Mouse (Mus musculus) midbrain, embryonic 13.5 days (tissue): ENCODE data around the gene Efcab5. TPM values are rescaled to one million over a fixed set of nuclear protein-coding genes. Genes with fewer than 3 reads are reported as not detected.
A peak's percentile ranks its signal among the peaks of the same experiment; 100 is the strongest.
"Not testable (repeated sequence)": the region's sequence is repeated elsewhere in the genome, so short reads cannot be mapped to it uniquely, and the experiment has no call there.

ENCODE experiments used
- ATAC-seq: fragments of 200-750 bp; cut with Nextera tagmentation; 2 replicates; pipeline ENCODE4 v1.8.0; 2017; ENCODE audit warnings: mild to moderate bottlenecking, moderate TSS enrichment, moderate library complexity
- H3K27ac ChIP-seq: fragments of 300-500 bp; sonication (generic); 2 replicates; pipeline ENCODE4 v1.5.1; 2015; ENCODE audit warnings: inconsistent platforms, mild to moderate bottlenecking, moderate library complexity
- H3K27me3 ChIP-seq: fragments of 300-500 bp; sonication (generic); 2 replicates; pipeline ENCODE4 v1.6.1; 2015; ENCODE audit warnings: mild to moderate bottlenecking, inconsistent platforms
- H3K36me3 ChIP-seq: fragments of 300-500 bp; sonication (generic); 2 replicates; pipeline ENCODE4 v1.6.1; 2015; ENCODE audit warnings: mild to moderate bottlenecking, inconsistent platforms
- H3K4me1 ChIP-seq: fragments of 300-500 bp; sonication (generic); replicated peaks from 2 replicates; pipeline ENCODE4 v1.6.1; 2015; ENCODE audit warnings: inconsistent platforms
- H3K4me2 ChIP-seq: fragments of 300-500 bp; sonication (generic); replicated peaks from 2 replicates; pipeline ENCODE4 v1.6.1; 2015; ENCODE audit warnings: moderate library complexity, mild to moderate bottlenecking, inconsistent platforms
- H3K4me3 ChIP-seq: fragments of 300-500 bp; sonication (generic); replicated peaks from 2 replicates; pipeline ENCODE4 v1.5.1; 2015; ENCODE audit warnings: mild to moderate bottlenecking, inconsistent platforms
- H3K9ac ChIP-seq: fragments of 300-500 bp; sonication (generic); replicated peaks from 2 replicates; pipeline ENCODE4 v1.6.1; 2015; ENCODE audit warnings: mild to moderate bottlenecking, inconsistent platforms
- H3K9me3 ChIP-seq: fragments of 300-500 bp; sonication (generic); 2 replicates; pipeline ENCODE4 v1.6.1; 2016; ENCODE audit warnings: mild to moderate bottlenecking, inconsistent platforms
- WGBS: fragments of 180-500 bp; shearing (Covaris S2); methylation state at CpG from one replicate; pipeline ENCODE4 v1.1.7; 2015; 5-methylcytosine and 5-hydroxymethylcytosine counted together
- polyA plus RNA-seq: library from polyadenylated mRNA; unstranded; fragments of >200 nt; fragmentation: Nextera tagmentation; extraction: Ambion mirVana; gene quantifications from 2 replicates; pipeline ENCODE4 v1.2.1, GENCODE M21; 2015

Gene Efcab5
- polyA plus RNA-seq, 1 experiment from 2014 or later, result 0.73 TPM

- no peak overlapping the region for H3K9ac ChIP-seq
- 61% methylated on average over 3 of the region's 3 CpGs for WGBS
- H3K9me3 ChIP-seq, result no peaks in the 10 kb centered on the region
- H3K27ac ChIP-seq, result no peak overlapping the region
- no peak overlapping the region for H3K4me3 ChIP-seq
- ATAC-seq, result no peak
- no peaks in the 10 kb centered on the region for H3K27me3 ChIP-seq
- no peaks in the 10 kb centered on the region for H3K4me1 ChIP-seq
- H3K4me2 ChIP-seq, result no peak overlapping the region
- no peaks in the 10 kb centered on the region for H3K36me3 ChIP-seq
Measured at GRCm38 (mm10) chr11:77132580-77132979, 56.2 kb downstream of the Efcab5 start.

- ATAC-seq, result no peak
- no peaks in the 10 kb centered on the region for H3K4me1 ChIP-seq
Measured at GRCm38 (mm10) chr11:77128562-77128961, 60.2 kb downstream of the Efcab5 start.

GRCm38 (mm10) chr11:77111141-77111540, 77.6 kb downstream of the Efcab5 start:
- no peaks in the 10 kb centered on the region for H3K36me3 ChIP-seq
- no peak overlapping the region for H3K27ac ChIP-seq
- H3K9ac ChIP-seq, result no peak overlapping the region
- no peaks in the 10 kb centered on the region for H3K27me3 ChIP-seq
- no peak overlapping the region for H3K4me3 ChIP-seq
- no peak for ATAC-seq
- H3K4me1 ChIP-seq, result no peaks in the 10 kb centered on the region
- H3K9me3 ChIP-seq, result no peaks in the 10 kb centered on the region
- WGBS, result 91% methylated on average over 6 of the region's 6 CpGs
- H3K4me2 ChIP-seq, result no peak overlapping the region

More at GRCm38 (mm10) chr11:77128562-77128961, 60.2 kb downstream of the Efcab5 start:
- H3K27me3 ChIP-seq, result no peaks in the 10 kb centered on the region
- H3K4me3 ChIP-seq, result no peak overlapping the region
- no peak overlapping the region for H3K27ac ChIP-seq
- WGBS, result 88% methylated on average over 3 of the region's 3 CpGs
- H3K9ac ChIP-seq, result no peak overlapping the region
- no peaks in the 10 kb centered on the region for H3K9me3 ChIP-seq
- H3K4me2 ChIP-seq, result no peak overlapping the region
- H3K36me3 ChIP-seq, result no peaks in the 10 kb centered on the region

- Histone ChIP-seq H3K4me1 (no peaks in the 10 kb centered on the region), H3K27me3 (no peaks in the 10 kb centered on the region), H3K27ac (no peak overlapping the region), H3K4me2 (no peak overlapping the region), H3K36me3 (no peaks in the 10 kb centered on the region), H3K9ac (no peak overlapping the region), H3K4me3 (no peak overlapping the region), H3K9me3 (no peaks in the 10 kb centered on the region)
- ATAC-seq, result no peak
- WGBS, result 89% methylated on average over 6 of the region's 6 CpGs
Measured at GRCm38 (mm10) chr11:77108442-77108841, 80.3 kb downstream of the Efcab5 start.

DNA sequence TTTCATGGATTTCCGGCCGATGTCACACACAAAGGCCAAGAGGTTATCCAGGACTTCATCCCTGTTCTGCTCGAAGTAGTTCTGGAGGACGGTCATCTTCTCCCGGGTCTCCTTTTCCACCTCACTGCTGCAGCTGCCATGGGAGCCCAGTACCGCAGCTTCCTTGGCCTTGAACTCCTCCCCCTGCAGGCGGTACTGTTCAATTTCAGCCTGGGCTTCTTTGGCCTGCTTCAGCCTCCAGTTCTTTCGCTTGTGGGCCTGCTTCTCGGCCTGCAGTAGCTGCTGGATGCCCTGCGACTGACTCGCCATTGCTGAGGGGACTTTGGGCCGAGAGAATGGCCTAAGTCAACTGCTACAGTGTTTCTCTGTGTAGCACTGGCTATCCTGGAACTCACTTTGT, 80.9 kb downstream of the Efcab5 start:
- not testable (repeated sequence) for H3K9ac ChIP-seq, H3K4me3 ChIP-seq, H3K27me3 ChIP-seq, H3K36me3 ChIP-seq, ATAC-seq, H3K4me2 ChIP-seq, H3K27ac ChIP-seq, H3K4me1 ChIP-seq, H3K9me3 ChIP-seq
- 82% methylated on average over 12 of the region's 12 CpGs for WGBS

GRCm38 (mm10) chr11:77106961-77107360, 81.8 kb downstream of the Efcab5 start:
- Histone ChIP-seq H3K4me3 (no peak overlapping the region), H3K4me2 (no peak overlapping the region), H3K4me1 (no peaks in the 10 kb centered on the region), H3K9ac (no peak overlapping the region), H3K27me3 (no peaks in the 10 kb centered on the region), H3K9me3 (no peaks in the 10 kb centered on the region), H3K36me3 (no peaks in the 10 kb centered on the region), H3K27ac (no peak overlapping the region)
- WGBS, result 95% methylated on average over 6 of the region's 6 CpGs
- ATAC-seq, result no peak

GRCm38 (mm10) chr11:77100137-77100937, 88.4 kb downstream of the Efcab5 start:
- Histone ChIP-seq H3K27me3 (no peaks in the 10 kb centered on the region), H3K4me1 (0 out of 2 replicates have a peak, but pooled peaks cover 5% of the 10 kb centered on the region), H3K9me3 (no peaks in the 10 kb centered on the region), H3K27ac (no peak overlapping the region), H3K4me2 (no peak overlapping the region), H3K36me3 (no peaks in the 10 kb centered on the region), H3K4me3 (no peak overlapping the region), H3K9ac (no peak overlapping the region)
- WGBS, result 14% methylated on average over 10 of the region's 10 CpGs
- peak; percentile 74 for ATAC-seq

DNA sequence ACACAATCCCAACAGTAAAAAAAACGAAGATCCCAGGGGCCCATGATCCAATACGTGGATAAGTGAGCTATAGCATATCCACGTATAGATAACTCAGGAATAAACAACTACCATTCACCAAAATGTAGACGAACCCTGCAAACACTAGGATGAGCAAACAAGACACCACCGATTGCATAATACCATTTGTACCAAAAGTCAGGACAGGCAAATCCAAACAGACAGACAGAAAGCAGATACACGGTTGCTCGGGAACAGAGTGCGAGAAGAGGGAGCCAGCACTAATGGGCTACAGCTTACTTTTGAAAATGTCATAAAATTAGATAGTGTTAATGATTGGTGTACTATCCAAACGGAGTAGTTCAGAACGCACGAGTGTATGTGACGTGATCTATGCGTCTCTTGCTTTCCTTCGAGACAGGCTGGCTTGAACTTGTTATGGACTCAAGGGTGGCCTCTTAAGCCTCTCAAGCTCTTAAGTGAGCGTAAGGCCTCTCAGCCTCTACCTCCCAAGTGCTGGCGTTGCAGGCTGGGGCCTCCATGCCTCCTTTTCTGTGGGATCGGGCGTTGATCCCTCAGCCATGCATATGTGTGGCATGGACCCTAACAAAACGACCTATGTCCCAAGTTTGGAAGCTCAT, 90.3 kb downstream of the Efcab5 start:
- ATAC-seq, result no peak
- Histone ChIP-seq H3K27ac (no peak overlapping the region), H3K9me3 (no peaks in the 10 kb centered on the region), H3K9ac (no peak overlapping the region), H3K27me3 (no peaks in the 10 kb centered on the region), H3K4me1 (0 out of 2 replicates have a peak, but pooled peaks cover 5% of the 10 kb centered on the region), H3K4me3 (no peak overlapping the region), H3K36me3 (no peaks in the 10 kb centered on the region), H3K4me2 (no peak overlapping the region)
- 79% methylated on average over 19 of the region's 19 CpGs for WGBS

GRCm38 (mm10) chr11:77096991-77097390, 91.8 kb downstream of the Efcab5 start:
- Histone ChIP-seq H3K9ac (0 out of 2 replicates have a peak overlapping the region, but pooled peaks have one; percentile 28), H3K4me3 (no peak overlapping the region), H3K27ac (no peak overlapping the region), H3K4me2 (no peak overlapping the region), H3K36me3 (no peaks in the 10 kb centered on the region), H3K9me3 (no peaks in the 10 kb centered on the region), H3K27me3 (no peaks in the 10 kb centered on the region), H3K4me1 (0 out of 2 replicates have a peak, but pooled peaks cover 7% of the 10 kb centered on the region)
- ATAC-seq, result no peak
- WGBS, result 78% methylated on average over 7 of the region's 7 CpGs

DNA sequence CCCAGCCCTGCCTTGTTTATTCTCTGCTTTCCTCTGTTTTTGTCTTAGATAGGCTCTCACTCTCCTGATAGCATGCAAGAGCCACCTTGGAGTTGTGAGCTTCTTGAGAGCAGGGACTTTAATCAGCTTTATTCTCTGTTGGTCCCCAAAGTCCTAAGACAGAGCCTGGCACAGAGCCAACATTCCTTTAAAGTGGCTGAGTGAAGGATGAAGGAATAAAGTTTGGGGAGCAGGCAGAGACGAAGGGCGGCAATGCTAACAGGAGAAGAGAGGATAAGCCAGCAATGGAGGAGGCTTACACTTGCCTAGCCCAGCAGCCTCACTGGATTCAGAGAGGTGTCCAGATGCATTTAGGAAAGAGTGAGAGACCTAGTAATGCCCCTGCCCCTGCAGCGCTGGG, 92.2 kb downstream of the Efcab5 start:
- 69% methylated on average over 3 of the region's 3 CpGs for WGBS
- Histone ChIP-seq H3K27ac (no peak overlapping the region), H3K4me3 (no peak overlapping the region), H3K4me2 (no peak overlapping the region), H3K9me3 (no peaks in the 10 kb centered on the region), H3K36me3 (no peaks in the 10 kb centered on the region), H3K9ac (0 out of 2 replicates have a peak overlapping the region, but pooled peaks have one; percentile 28), H3K27me3 (no peaks in the 10 kb centered on the region), H3K4me1 (0 out of 2 replicates have a peak, but pooled peaks cover 7% of the 10 kb centered on the region)
- no peak for ATAC-seq

- 58% methylated on average over 10 of the region's 10 CpGs for WGBS
- no peak overlapping the region for H3K4me3 ChIP-seq
- peaks cover 3% of the 10 kb centered on the region; the same call in 1 of the 2 replicates for H3K27me3 ChIP-seq
- ATAC-seq, result no peak
- no peaks in the 10 kb centered on the region for H3K9me3 ChIP-seq
- no peak overlapping the region for H3K27ac ChIP-seq
- H3K9ac ChIP-seq, result no peak overlapping the region
- H3K4me2 ChIP-seq, result no peak overlapping the region
- H3K4me1 ChIP-seq, result 0 out of 2 replicates have a peak, but pooled peaks cover 3% of the 10 kb centered on the region
- no peaks in the 10 kb centered on the region for H3K36me3 ChIP-seq
Measured at GRCm38 (mm10) chr11:77095206-77095605, 93.6 kb downstream of the Efcab5 start.

DNA sequence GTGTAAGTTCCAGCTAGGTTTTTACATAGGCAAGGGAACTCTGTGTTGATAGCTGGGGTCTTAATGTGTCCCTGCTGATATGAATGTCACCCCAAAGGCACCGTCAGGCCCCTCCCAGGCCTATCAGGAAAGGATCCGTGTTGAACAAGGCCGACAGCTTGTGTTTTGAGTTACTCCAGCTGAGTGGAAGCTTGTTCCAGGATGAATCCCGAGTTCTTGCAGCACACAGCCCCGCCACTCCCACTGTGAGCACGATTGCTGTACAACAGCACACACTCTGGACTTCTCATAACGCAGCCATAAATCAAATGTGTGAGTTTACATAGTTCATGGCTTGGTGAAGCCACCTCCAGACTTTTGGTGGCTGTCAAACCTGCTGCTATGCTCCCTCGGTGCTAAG, 94.6 kb downstream of the Efcab5 start:
- H3K4me3 ChIP-seq, result no peak overlapping the region
- no peak for ATAC-seq

More for the DNA sequence above, 94.6 kb downstream of the Efcab5 start:
- 76% methylated on average over 8 of the region's 8 CpGs for WGBS
- Histone ChIP-seq H3K36me3 (no peaks in the 10 kb centered on the region), H3K9me3 (no peaks in the 10 kb centered on the region), H3K27ac (no peak overlapping the region), H3K9ac (no peak overlapping the region), H3K4me1 (0 out of 2 replicates have a peak, but pooled peaks cover 2% of the 10 kb centered on the region), H3K4me2 (no peak overlapping the region), H3K27me3 (peaks cover 3% of the 10 kb centered on the region; the same call in 1 of the 2 replicates)
